Mouse (Mus musculus): Measurements from ENCODE around the gene Hspb7. TPM values are rescaled to one million over a fixed set of nuclear protein-coding genes. Genes with fewer than 3 reads are reported as not detected.

The Hspb7 gene
- polyA plus RNA-seq, 2 experiments: 0.06 TPM; not detected in 1

DNA sequence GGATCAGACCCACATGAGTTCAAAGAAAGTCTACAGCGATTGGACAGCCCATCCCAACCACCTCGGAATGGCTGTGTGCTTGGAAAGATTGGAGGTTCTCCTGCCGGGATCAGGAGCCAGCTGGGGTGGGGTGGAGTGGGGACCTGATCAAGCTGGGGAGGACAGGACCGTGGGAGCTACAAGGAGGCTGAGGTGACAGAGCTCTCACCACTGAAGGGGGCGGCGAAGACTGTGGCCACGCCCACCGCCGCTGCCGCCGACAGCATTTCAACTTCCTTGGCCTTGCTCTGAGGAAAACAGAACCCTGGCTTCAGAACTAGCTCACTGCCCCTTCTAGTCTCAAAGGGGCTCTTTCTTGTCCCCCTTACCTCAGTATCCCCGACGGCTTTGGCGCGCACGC is 25.8 kb upstream of the Hspb7 start:
- Histone ChIP-seq H3K9me3 (ENCODE audit: control insufficient read depth, low read length) (no peaks in the 10 kb centered on the region), H3K27me3 (ENCODE audit: control insufficient read depth, insufficient read depth, low read length) (no peaks in the 10 kb centered on the region; the same call in 1 of the 2 replicates), H3K4me2 (ENCODE audit: low read depth) (no peak overlapping the region), H3K4me3 (ENCODE audit: insufficient read depth in 1 of 2, low read depth in 2 of 2, low read length in 2 of 2) (no peak overlapping the region), H3K36me3 (replicated peaks; ENCODE audit: control insufficient read depth, insufficient read depth, low read depth) (no peaks in the 10 kb centered on the region), H3K4me1 (replicated peaks; ENCODE audit: control insufficient read depth in 2 of 2, insufficient read depth in 2 of 2, low read length in 1 of 2) (no peaks in the 10 kb centered on the region), H3K9ac (replicated peaks) (no peak overlapping the region), H3K27ac (no peak overlapping the region)
- 21% methylated on average over 16 of the region's 16 CpGs for WGBS (ENCODE audit: insufficient replicate concordance)
- DNase-seq (ENCODE audit: low read depth in 3 of 3, low spot score in 3 of 3) (no peak), ATAC-seq (ENCODE audit: insufficient read depth) (no peak)
- TF ChIP-seq EP300 (IDR thresholded peaks at IDR 0.05; ENCODE audit: low read depth) (no peak), CTCF (IDR thresholded peaks at IDR 0.05; ENCODE audit: low read depth) (no peak)

DNA sequence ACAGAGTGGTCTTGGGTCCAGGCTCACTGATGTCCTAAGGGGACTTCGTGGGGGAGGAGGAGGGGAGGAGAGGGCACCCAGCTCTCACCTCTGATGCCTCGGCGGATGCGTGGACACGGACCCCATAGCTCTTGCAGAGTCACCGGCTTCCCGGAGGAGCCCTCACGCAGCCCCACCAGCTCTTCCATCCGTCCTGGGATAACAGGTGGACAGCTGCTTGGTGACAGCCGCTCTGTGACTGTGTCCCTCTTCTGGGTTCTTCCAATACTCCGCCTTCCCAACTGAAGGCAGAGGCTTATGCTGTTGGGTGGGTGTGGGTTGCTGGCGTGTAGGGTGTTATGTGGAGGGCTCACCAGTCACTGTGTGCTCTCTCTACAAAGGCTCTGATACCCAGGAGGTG is 22.7 kb upstream of the Hspb7 start:
- no peak overlapping the region for H3K4me2 ChIP-seq (ENCODE audit: low read depth)
- no peaks in the 10 kb centered on the region for H3K9me3 ChIP-seq (ENCODE audit: control insufficient read depth, low read length)
- 63% methylated on average over 12 of the region's 12 CpGs for WGBS (ENCODE audit: insufficient replicate concordance)
- DNase-seq (ENCODE audit: low read depth in 3 of 3, low spot score in 3 of 3): no peak
- no peak for ATAC-seq (ENCODE audit: insufficient read depth)
- H3K27me3 ChIP-seq (ENCODE audit: control insufficient read depth, insufficient read depth, low read length): no peaks in the 10 kb centered on the region
- no peak overlapping the region for H3K4me3 ChIP-seq (ENCODE audit: insufficient read depth in 1 of 2, low read depth in 2 of 2, low read length in 2 of 2)
- no peak overlapping the region for H3K9ac ChIP-seq (replicated peaks)
- H3K27ac ChIP-seq: no peak overlapping the region
- no peaks in the 10 kb centered on the region for H3K36me3 ChIP-seq (replicated peaks; ENCODE audit: control insufficient read depth, insufficient read depth, low read depth)
- H3K4me1 ChIP-seq (replicated peaks; ENCODE audit: control insufficient read depth in 2 of 2, insufficient read depth in 2 of 2, low read length in 1 of 2): no peaks in the 10 kb centered on the region
- TF ChIP-seq EP300 (IDR thresholded peaks at IDR 0.05; ENCODE audit: low read depth): no peak
- TF ChIP-seq CTCF (IDR thresholded peaks at IDR 0.05; ENCODE audit: low read depth): no peak

DNA sequence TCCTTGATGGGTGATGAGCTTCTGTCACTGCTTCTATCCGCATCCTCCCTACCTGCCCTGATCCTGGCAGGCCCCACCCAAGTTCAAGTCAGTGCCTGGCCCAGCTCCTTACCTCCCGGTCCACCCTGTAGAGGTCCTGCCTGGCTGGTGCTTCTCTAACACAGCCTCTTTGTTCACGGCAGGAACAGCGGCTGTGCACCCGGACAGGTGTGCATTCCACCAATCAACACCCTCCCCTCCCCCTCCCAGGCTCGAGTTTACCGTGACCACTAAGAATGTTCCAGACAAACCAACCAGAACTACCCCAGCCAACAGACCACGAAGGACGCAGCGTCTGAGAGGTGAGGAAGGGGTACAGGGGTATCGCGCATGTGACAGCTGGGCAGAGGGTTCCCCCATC is 22.0 kb upstream of the Hspb7 start, which contains the start of gene Clcnka:
Gene Clcnka, minus strand, starts transcription at position 180 of the 400 bp plus-strand sequence.
- no peaks in the 10 kb centered on the region for H3K36me3 ChIP-seq (replicated peaks; ENCODE audit: control insufficient read depth, insufficient read depth, low read depth)
- DNase-seq (ENCODE audit: low read depth in 3 of 3, low spot score in 3 of 3) (no peak), ATAC-seq (ENCODE audit: insufficient read depth) (no peak)
- H3K4me1 ChIP-seq (replicated peaks; ENCODE audit: control insufficient read depth in 2 of 2, insufficient read depth in 2 of 2, low read length in 1 of 2): no peaks in the 10 kb centered on the region
- no peak within 1 kb of the TSS for H3K9ac ChIP-seq (replicated peaks)
- TF ChIP-seq EP300 (IDR thresholded peaks at IDR 0.05; ENCODE audit: low read depth) (no peak), CTCF (IDR thresholded peaks at IDR 0.05; ENCODE audit: low read depth) (no peak)
- WGBS (ENCODE audit: insufficient replicate concordance): 49% methylated on average over 12 of the region's 12 CpGs
- no peaks in the 10 kb centered on the region for H3K27me3 ChIP-seq (ENCODE audit: control insufficient read depth, insufficient read depth, low read length)
- no peaks in the 10 kb centered on the region for H3K9me3 ChIP-seq (ENCODE audit: control insufficient read depth, low read length)
- H3K4me3 ChIP-seq (ENCODE audit: insufficient read depth in 1 of 2, low read depth in 2 of 2, low read length in 2 of 2): no peak within 1 kb of the TSS
- no peak within 1 kb of the TSS for H3K4me2 ChIP-seq (ENCODE audit: low read depth)
- H3K27ac ChIP-seq: no peak within 1 kb of the TSS

DNA sequence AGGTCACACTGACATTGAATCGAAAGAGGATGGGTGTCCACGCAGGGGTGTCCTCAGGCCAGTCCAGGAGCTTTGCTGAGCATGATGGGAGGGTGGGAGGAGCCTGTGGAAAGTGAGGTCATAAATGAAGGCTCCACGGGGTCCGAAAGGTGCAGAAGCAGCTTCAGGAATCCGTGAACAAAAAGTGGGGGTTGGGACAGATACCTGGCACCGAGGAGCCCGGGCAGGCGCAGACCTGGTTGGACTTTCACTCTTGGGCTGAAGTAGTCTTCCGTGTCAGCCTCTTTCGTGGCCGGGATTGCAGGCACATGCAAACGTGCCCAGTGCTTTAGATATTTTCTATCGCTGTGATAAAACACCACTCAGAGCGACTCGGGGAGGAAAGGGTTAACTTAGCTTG is 20.4 kb upstream of the Hspb7 start:
- no peak for DNase-seq (ENCODE audit: low read depth in 3 of 3, low spot score in 3 of 3)
- WGBS (ENCODE audit: insufficient replicate concordance): 65% methylated on average over 15 of the region's 15 CpGs

DNA sequence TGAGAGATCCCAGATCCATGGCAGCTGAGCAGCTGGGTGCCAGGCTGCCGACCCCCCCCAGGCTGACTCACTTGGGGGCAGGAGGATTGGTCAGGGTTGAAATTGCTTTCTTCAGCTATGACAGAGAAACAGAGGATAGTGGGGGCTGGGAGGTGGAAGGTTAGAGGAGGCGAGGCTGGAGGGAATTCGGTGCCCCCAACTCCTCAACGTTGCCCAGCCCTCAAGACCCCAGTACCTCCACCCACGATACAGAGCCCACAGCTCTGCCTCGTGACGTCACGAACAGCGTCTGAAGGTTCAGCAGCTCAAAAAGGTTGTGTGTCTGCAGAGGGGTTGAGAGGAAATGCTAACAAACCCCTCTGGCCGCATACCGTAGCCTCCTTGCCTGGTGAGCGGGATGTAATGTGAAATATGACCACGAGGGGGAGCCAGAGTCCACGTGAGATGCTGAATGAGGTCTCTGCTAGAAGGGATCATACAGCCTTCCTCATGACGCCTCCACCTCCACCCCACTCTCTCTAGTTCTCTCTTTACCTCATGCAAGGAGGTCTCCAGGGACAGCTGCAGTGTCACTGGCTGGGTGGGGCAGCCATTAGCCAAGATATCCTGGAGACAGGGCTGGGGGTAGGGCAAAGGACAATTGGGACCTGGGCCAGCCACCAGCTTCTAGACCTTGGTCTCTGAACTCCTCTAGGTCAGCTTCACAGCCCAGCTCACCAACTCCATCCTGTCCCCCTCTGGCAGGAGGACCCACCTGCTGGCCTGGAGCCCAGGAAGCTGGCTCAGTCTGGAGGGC is 15.9 kb upstream of the Hspb7 start:
- no peak overlapping the region for H3K4me2 ChIP-seq (ENCODE audit: low read depth)
- 11% methylated on average over 15 of the region's 15 CpGs for WGBS (ENCODE audit: insufficient replicate concordance)

More for the DNA sequence above, 20.4 kb upstream of the Hspb7 start:
- no peak overlapping the region for H3K4me3 ChIP-seq (ENCODE audit: insufficient read depth in 1 of 2, low read depth in 2 of 2, low read length in 2 of 2)
- TF ChIP-seq CTCF (IDR thresholded peaks at IDR 0.05; ENCODE audit: low read depth): no peak
- TF ChIP-seq EP300 (IDR thresholded peaks at IDR 0.05; ENCODE audit: low read depth): no peak
- ATAC-seq (ENCODE audit: insufficient read depth): no peak
- no peaks in the 10 kb centered on the region for H3K9me3 ChIP-seq (ENCODE audit: control insufficient read depth, low read length)
- no peak overlapping the region for H3K27ac ChIP-seq
- H3K9ac ChIP-seq (replicated peaks): no peak overlapping the region
- no peaks in the 10 kb centered on the region for H3K27me3 ChIP-seq (ENCODE audit: control insufficient read depth, insufficient read depth, low read length)
- no peaks in the 10 kb centered on the region for H3K36me3 ChIP-seq (replicated peaks; ENCODE audit: control insufficient read depth, insufficient read depth, low read depth)
- H3K4me2 ChIP-seq (ENCODE audit: low read depth): no peak overlapping the region
- H3K4me1 ChIP-seq (replicated peaks; ENCODE audit: control insufficient read depth in 2 of 2, insufficient read depth in 2 of 2, low read length in 1 of 2): no peaks in the 10 kb centered on the region

More for the DNA sequence above, 15.9 kb upstream of the Hspb7 start:
- DNase-seq (ENCODE audit: low read depth in 3 of 3, low spot score in 3 of 3) (peak; percentile 51 to 53 (median 51)), ATAC-seq (ENCODE audit: insufficient read depth) (peak; percentile 28; the same call in 1 of the 2 replicates)
- Histone ChIP-seq H3K36me3 (replicated peaks; ENCODE audit: control insufficient read depth, insufficient read depth, low read depth) (no peaks in the 10 kb centered on the region), H3K4me1 (replicated peaks; ENCODE audit: control insufficient read depth in 2 of 2, insufficient read depth in 2 of 2, low read length in 1 of 2) (no peaks in the 10 kb centered on the region), H3K27ac (no peak overlapping the region), H3K9me3 (ENCODE audit: control insufficient read depth, low read length) (no peaks in the 10 kb centered on the region), H3K9ac (replicated peaks) (no peak overlapping the region), H3K27me3 (ENCODE audit: control insufficient read depth, insufficient read depth, low read length) (no peaks in the 10 kb centered on the region), H3K4me3 (ENCODE audit: insufficient read depth in 1 of 2, low read depth in 2 of 2, low read length in 2 of 2) (no peak overlapping the region)
- TF ChIP-seq EP300 (IDR thresholded peaks at IDR 0.05; ENCODE audit: low read depth) (no peak), CTCF (IDR thresholded peaks at IDR 0.05; ENCODE audit: low read depth) (peak; percentile 98)

Measured in liver, embryonic 14.5 days (tissue).